Mouse (Mus musculus) G1E (cell line): ENCODE data around the gene Tmem8.
"Not testable (repeated sequence)": the region's sequence is repeated elsewhere in the genome, so short reads cannot be mapped to it uniquely, and the experiment has no call there.

Source experiments
- CTCF ChIP-seq: IDR thresholded peaks from 2 replicates; pipeline ENCODE4 v1.5.1; 2012; ENCODE audit warnings: low read depth, low read length, inconsistent platforms, mixed read lengths
- GATA2 ChIP-seq: IDR thresholded peaks from 2 replicates; pipeline ENCODE4 v1.6.1; 2012; ENCODE audit warnings: low read depth, low read length, inconsistent platforms, borderline replicate concordance

- not testable (repeated sequence) for TF ChIP-seq GATA2, CTCF
Observed at GRCm38 (mm10) chr17:26099316-26099715, 13.8 kb upstream of the Tmem8 start.
